Mouse (Mus musculus) midbrain, embryonic 11.5 days (tissue): ENCODE measurements around the gene Tcp11l2. TPM values are rescaled to one million over a fixed set of nuclear protein-coding genes. Genes with fewer than 3 reads are reported as not detected.

ENCODE experiments used
- polyA plus RNA-seq: library from polyadenylated mRNA; unstranded; fragments of >200 nt; fragmentation: Nextera tagmentation; extraction: Ambion mirVana; gene quantifications from 2 replicates; pipeline ENCODE4 v1.2.1, GENCODE M21; 2014

Tcp11l2 gene
- polyA plus RNA-seq, 1 experiment from 2014 or later: 9.4 TPM

Other genes with a start within 250 kb of the Tcp11l2 start
- gene Nuak1, start 136.0 kb upstream of the Tcp11l2 start, polyA plus RNA-seq: 4.8 TPM in 2 replicates
- 83.6 and 89.2 TPM in 2 replicates for gene Ckap4, start 42.6 kb upstream of the Tcp11l2 start, polyA plus RNA-seq
- 16.0 and 18.0 TPM in 2 replicates for gene Polr3b, start 45.7 kb downstream of the Tcp11l2 start, polyA plus RNA-seq
- 64.7 and 68.0 TPM in 2 replicates for gene Rfx4, start 179.4 kb downstream of the Tcp11l2 start, polyA plus RNA-seq